24 mouse cellular contexts compared by ENCODE assay signal in the genomic region with DNA sequence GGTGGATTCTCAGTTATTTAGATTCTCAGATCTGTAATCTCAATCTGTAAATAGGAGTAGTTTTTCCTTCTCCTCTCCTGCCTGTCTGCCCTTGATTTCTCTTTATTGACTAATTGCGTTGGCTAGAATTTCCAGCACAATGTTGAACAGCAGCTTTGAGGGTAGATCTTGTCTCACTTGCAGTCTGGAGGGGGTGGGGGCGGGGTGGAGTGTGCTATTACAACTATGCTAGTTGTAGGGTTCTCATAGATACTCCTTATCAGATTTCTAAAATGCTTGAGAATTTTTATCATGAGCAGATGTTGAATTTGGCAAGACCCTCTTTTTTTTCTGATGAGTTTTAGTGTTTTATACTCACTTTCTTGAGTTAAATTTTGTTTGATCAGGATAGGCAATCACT. TPM values are rescaled to one million over a fixed set of nuclear protein-coding genes. Genes with fewer than 3 reads are reported as not detected.
DNase-seq lines count a peak whose midpoint lies in the region; ATAC-seq and TF ChIP-seq lines count a peak whose summit lies in the region.
"Had no signal": no experiment of that assay in that cellular context is flagged by ENCODE, and none has a peak within 500 bp of the region (broad histone marks: within the 10 kb centered on the region; RNA-seq: fewer than 3 reads in every experiment).

No protein-coding gene starts in this region.

- no peak for TF ChIP-seq CTCF in G1E (IDR thresholded peaks at IDR 0.05; ENCODE audit: low read depth, low read length)

- H3K9me3 ChIP-seq in embryonic facial prominence, embryonic 11.5 days (replicated peaks; ENCODE audit: control insufficient read depth, low read length) = no peaks in the 10 kb centered on the region
- no peaks in the 10 kb centered on the region for H3K9me3 ChIP-seq in embryonic facial prominence, embryonic 10.5 days
- H3K9me3 ChIP-seq in G1E (replicated peaks) = no peaks in the 10 kb centered on the region
- no peaks in the 10 kb centered on the region for H3K9me3 ChIP-seq in midbrain, embryonic 10.5 days (replicated peaks)
- H3K9me3 ChIP-seq: embryonic facial prominence, embryonic 13.5 days; forebrain, embryonic 13.5 days; forebrain, embryonic 15.5 days had no signal

- no peak overlapping the region for H3K27ac ChIP-seq in embryonic facial prominence, embryonic 11.5 days (replicated peaks; ENCODE audit: low read depth, low read length)
- H3K27ac ChIP-seq in embryonic facial prominence, embryonic 10.5 days (replicated peaks) = no peak overlapping the region
- no peak overlapping the region for H3K27ac ChIP-seq in midbrain, embryonic 10.5 days (replicated peaks)
- H3K27ac ChIP-seq: embryonic facial prominence, embryonic 13.5 days; forebrain, embryonic 13.5 days; forebrain, embryonic 15.5 days had no signal

- H3K4me2 ChIP-seq in embryonic facial prominence, embryonic 11.5 days (ENCODE audit: low read depth, low read length) = no peak overlapping the region
- H3K4me2 ChIP-seq: embryonic facial prominence, embryonic 13.5 days; forebrain, embryonic 13.5 days; forebrain, embryonic 15.5 days had no signal

- DNase-seq in embryonic facial prominence, embryonic 11.5 days (ENCODE audit: low spot score) = peak; percentile 10
- no peak for DNase-seq in embryonic facial prominence, embryonic 10.5 days (ENCODE audit: low spot score)
- peak; percentile 38 for DNase-seq in G1E (ENCODE audit: low spot score)
- DNase-seq in brain, adult 2 months (ENCODE audit: low read depth, low spot score) = peak; percentile 5
- DNase-seq in midbrain, embryonic 10.5 days (ENCODE audit: low spot score) = no peak
- no peak for DNase-seq in embryo, embryonic 9.5 days (ENCODE audit: extremely low spot score)
- DNase-seq: adrenal gland, adult 2 months; adrenal gland, postnatal 10 days; adrenal gland, postnatal 25 days; B cell, adult 2 months; cerebellum, adult 11-12 months; cerebellum, adult 2 months; cerebellum, adult 9-10 months; cerebellum, postnatal 10 days; cerebellum, postnatal 25 days had no signal

- no peaks in the 10 kb centered on the region for H3K36me3 ChIP-seq in embryonic facial prominence, embryonic 11.5 days (replicated peaks; ENCODE audit: control insufficient read depth, insufficient read depth, low read depth, low read length)
- H3K36me3 ChIP-seq in embryonic facial prominence, embryonic 10.5 days (replicated peaks) = no peaks in the 10 kb centered on the region
- no peaks in the 10 kb centered on the region for H3K36me3 ChIP-seq in G1E (replicated peaks)
- H3K36me3 ChIP-seq in midbrain, embryonic 10.5 days = no peaks in the 10 kb centered on the region
- H3K36me3 ChIP-seq: embryonic facial prominence, embryonic 13.5 days; forebrain, embryonic 15.5 days had no signal

- no peak overlapping the region for H3K4me3 ChIP-seq in embryonic facial prominence, embryonic 11.5 days (ENCODE audit: low read depth, low read length)
- H3K4me3 ChIP-seq in embryonic facial prominence, embryonic 10.5 days = no peak overlapping the region
- H3K4me3 ChIP-seq in G1E (ENCODE audit: low read depth, low read length) = peak overlapping the region; percentile 67; the same call in 1 of the 2 replicates
- H3K4me3 ChIP-seq in midbrain, embryonic 10.5 days = no peak overlapping the region
- H3K4me3 ChIP-seq: embryonic facial prominence, embryonic 13.5 days; forebrain, embryonic 13.5 days; forebrain, embryonic 15.5 days had no signal

- H3K9ac ChIP-seq in embryonic facial prominence, embryonic 11.5 days (replicated peaks; ENCODE audit: low read length) = no peak overlapping the region
- H3K9ac ChIP-seq: embryonic facial prominence, embryonic 13.5 days; forebrain, embryonic 13.5 days; forebrain, embryonic 15.5 days had no signal

- H3K27me3 ChIP-seq in embryonic facial prominence, embryonic 11.5 days (ENCODE audit: control insufficient read depth, insufficient read depth, low read length) = no peaks in the 10 kb centered on the region
- H3K27me3 ChIP-seq in embryonic facial prominence, embryonic 10.5 days (replicated peaks; ENCODE audit: low read depth, poor library complexity, severe bottlenecking) = no peaks in the 10 kb centered on the region
- no peaks in the 10 kb centered on the region for H3K27me3 ChIP-seq in G1E (ENCODE audit: insufficient read depth, low read length)
- no peaks in the 10 kb centered on the region for H3K27me3 ChIP-seq in midbrain, embryonic 10.5 days (ENCODE audit: low read depth, poor library complexity, severe bottlenecking)
- H3K27me3 ChIP-seq: CH12.LX; embryonic facial prominence, embryonic 13.5 days; forebrain, embryonic 13.5 days; forebrain, embryonic 15.5 days had no signal

- WGBS in embryonic facial prominence, embryonic 11.5 days = 65% methylated on average over 2 of the region's 2 CpGs
- 77% methylated on average over 2 of the region's 2 CpGs for WGBS in embryonic facial prominence, embryonic 10.5 days
- 84% methylated on average over 2 of the region's 2 CpGs for WGBS in midbrain, embryonic 10.5 days

- ATAC-seq in embryonic facial prominence, embryonic 11.5 days (replicated peaks; ENCODE audit: insufficient number of reproducible peaks, low FRiP score, low TSS enrichment, low read depth) = no peak
- peak; percentile 69 for ATAC-seq in G1E (ENCODE audit: extremely low read depth, insufficient number of reproducible peaks, low FRiP score, poor library complexity, severe bottlenecking)
- ATAC-seq: CD4-positive, CD25-positive, alpha-beta regulatory T cell, adult 4 months; forebrain, embryonic 13.5 days; forebrain, embryonic 15.5 days had no signal

- H3K4me1 ChIP-seq in embryonic facial prominence, embryonic 11.5 days (ENCODE audit: control insufficient read depth, insufficient read depth, low read length) = no peaks in the 10 kb centered on the region
- no peaks in the 10 kb centered on the region for H3K4me1 ChIP-seq in embryonic facial prominence, embryonic 10.5 days
- H3K4me1 ChIP-seq in G1E (ENCODE audit: insufficient read depth, low read depth, low read length) = peaks cover 53% of the 10 kb centered on the region
- H3K4me1 ChIP-seq in midbrain, embryonic 10.5 days = no peaks in the 10 kb centered on the region
- H3K4me1 ChIP-seq: forebrain, embryonic 13.5 days; forebrain, embryonic 15.5 days had no signal

RNA-seq across cellular contexts. Expression of a gene that starts 5.1 kb away (rescaled TPM):
- not detected in 2 replicates for polyA plus RNA-seq in embryonic facial prominence, embryonic 11.5 days (2014; fragmentation: Nextera tagmentation; extraction: Ambion mirVana)
- polyA plus RNA-seq in embryonic facial prominence, embryonic 10.5 days (2016; fragmentation: Nextera tagmentation; extraction: Ambion mirVana) = not detected in 2 replicates
- total RNA-seq in G1E (2014; fragmentation: Nextera tagmentation) (3.6 and 5.3 TPM in 2 replicates), G1E (2017) (0.76 and 1.2 TPM in 2 replicates)
- 0.13 TPM in 1 of 2 replicates, not detected in the other for polyA plus RNA-seq in G1E (2012)
- 0.27 TPM in 1 of 2 replicates, not detected in the other for polyA plus RNA-seq in midbrain, embryonic 10.5 days (2016; fragmentation: Nextera tagmentation; extraction: Ambion mirVana)
- total RNA-seq: adrenal gland, adult 2 months; adrenal gland, postnatal 10 days; adrenal gland, postnatal 25 days; adrenal gland, postnatal 4 days had no signal
- polyA plus RNA-seq: adrenal gland, adult 2 months; CD4-positive, CD25-positive, alpha-beta regulatory T cell, adult 4 months; cerebellum, adult 2 months; cortical plate, adult 2 months; embryonic facial prominence, embryonic 13.5 days; forebrain, embryonic 11.5 days; forebrain, embryonic 13.5 days; forebrain, embryonic 15.5 days; frontal cortex, adult 2 months had no signal

RNA-seq across cellular contexts. Expression of a gene that starts 19.7 kb away (rescaled TPM):
- not detected in 2 replicates for polyA plus RNA-seq in embryonic facial prominence, embryonic 11.5 days (2014; fragmentation: Nextera tagmentation; extraction: Ambion mirVana)
- not detected in 2 replicates for polyA plus RNA-seq in embryonic facial prominence, embryonic 10.5 days (2016; fragmentation: Nextera tagmentation; extraction: Ambion mirVana)
- not detected in 2 replicates for total RNA-seq in G1E (2014; fragmentation: Nextera tagmentation)
- not detected in 2 replicates for total RNA-seq in G1E (2017)
- not detected in 2 replicates for polyA plus RNA-seq in G1E (2012)
- not detected in 2 replicates for polyA plus RNA-seq in midbrain, embryonic 10.5 days (2016; fragmentation: Nextera tagmentation; extraction: Ambion mirVana)
- total RNA-seq: adrenal gland, adult 2 months; adrenal gland, postnatal 10 days; adrenal gland, postnatal 25 days; adrenal gland, postnatal 4 days; CH12.LX had no signal
- polyA plus RNA-seq: adrenal gland, adult 2 months; CD4-positive, CD25-positive, alpha-beta regulatory T cell, adult 4 months; cerebellum, adult 2 months; cortical plate, adult 2 months; embryonic facial prominence, embryonic 13.5 days; forebrain, embryonic 11.5 days; forebrain, embryonic 13.5 days; forebrain, embryonic 15.5 days; frontal cortex, adult 2 months had no signal

RNA-seq across cellular contexts. Expression of a gene that starts 42.0 kb away (rescaled TPM):
- polyA plus RNA-seq in embryonic facial prominence, embryonic 11.5 days (2014; fragmentation: Nextera tagmentation; extraction: Ambion mirVana) = not detected in 2 replicates
- not detected in 2 replicates for polyA plus RNA-seq in embryonic facial prominence, embryonic 10.5 days (2016; fragmentation: Nextera tagmentation; extraction: Ambion mirVana)
- total RNA-seq in G1E (2014; fragmentation: Nextera tagmentation) = not detected in 2 replicates
- total RNA-seq in G1E (2017) = not detected in 2 replicates
- polyA plus RNA-seq in G1E (2012) = not detected in 2 replicates
- not detected in 2 replicates for polyA plus RNA-seq in midbrain, embryonic 10.5 days (2016; fragmentation: Nextera tagmentation; extraction: Ambion mirVana)
- total RNA-seq: adrenal gland, adult 2 months; adrenal gland, postnatal 10 days; adrenal gland, postnatal 25 days; adrenal gland, postnatal 4 days; CH12.LX had no signal
- polyA plus RNA-seq: adrenal gland, adult 2 months; CD4-positive, CD25-positive, alpha-beta regulatory T cell, adult 4 months; cerebellum, adult 2 months; cortical plate, adult 2 months; embryonic facial prominence, embryonic 13.5 days; forebrain, embryonic 11.5 days; forebrain, embryonic 13.5 days; forebrain, embryonic 15.5 days; frontal cortex, adult 2 months had no signal

RNA-seq across cellular contexts. Expression of a gene that starts 42.7 kb away (rescaled TPM):
- 1.8 and 1.9 TPM in 2 replicates for polyA plus RNA-seq in embryonic facial prominence, embryonic 11.5 days (2014; fragmentation: Nextera tagmentation; extraction: Ambion mirVana)
- polyA plus RNA-seq in embryonic facial prominence, embryonic 10.5 days (2016; fragmentation: Nextera tagmentation; extraction: Ambion mirVana) = 1.6 and 3.2 TPM in 2 replicates
- total RNA-seq in G1E (2014; fragmentation: Nextera tagmentation) (3.5 TPM in 1 of 2 replicates, not detected in the other), G1E (2017) (2.8 and 3.2 TPM in 2 replicates)
- 0.48 and 0.85 TPM in 2 replicates for polyA plus RNA-seq in G1E (2012)
- polyA plus RNA-seq in midbrain, embryonic 10.5 days (2016; fragmentation: Nextera tagmentation; extraction: Ambion mirVana) = 1.9 and 2.7 TPM in 2 replicates

RNA-seq across cellular contexts. Expression of a gene that starts 43.7 kb away (rescaled TPM):
- 43.2 and 48.6 TPM in 2 replicates for polyA plus RNA-seq in embryonic facial prominence, embryonic 11.5 days (2014; fragmentation: Nextera tagmentation; extraction: Ambion mirVana)
- polyA plus RNA-seq in embryonic facial prominence, embryonic 10.5 days (2016; fragmentation: Nextera tagmentation; extraction: Ambion mirVana) = 77.5 and 83.8 TPM in 2 replicates
- 25.7 and 45.8 TPM in 2 replicates for total RNA-seq in G1E (2014; fragmentation: Nextera tagmentation)
- total RNA-seq in G1E (2017) = 32.6 and 39.2 TPM in 2 replicates
- 357 and 455 TPM in 2 replicates for polyA plus RNA-seq in G1E (2012)
- polyA plus RNA-seq in midbrain, embryonic 10.5 days (2016; fragmentation: Nextera tagmentation; extraction: Ambion mirVana) = 69.9 and 74.9 TPM in 2 replicates

Comparison
In these comparisons a context has a peak if more than half of its experiments do, and no peak if none do; other contexts are left out.
1. DNase-seq: peak in embryonic facial prominence, embryonic 11.5 days (single experiment), G1E (single experiment) and brain, adult 2 months (single experiment); none in embryonic facial prominence, embryonic 10.5 days (single experiment), midbrain, embryonic 10.5 days (single experiment) and embryo, embryonic 9.5 days (single experiment).